Mouse (Mus musculus): ENCODE measurements around the gene Arhgap45. TPM values are rescaled to one million over a fixed set of nuclear protein-coding genes. Genes with fewer than 3 reads are reported as not detected.

The Arhgap45 gene
- polyA plus RNA-seq, 1 experiment from 2014 or later, result 11.3 TPM

- Histone ChIP-seq H3K36me3 (replicated peaks) (no peaks in the 10 kb centered on the region), H3K4me3 (peak overlapping the region; percentile 35), H3K4me1 (peaks cover 45% of the 10 kb centered on the region), H3K27me3 (replicated peaks; ENCODE audit: low read depth, poor library complexity, severe bottlenecking) (peaks cover 81% of the 10 kb centered on the region), H3K9me3 (no peaks in the 10 kb centered on the region), H3K27ac (replicated peaks) (peak overlapping the region; percentile 37; the same call in 1 of the 2 replicates)
- WGBS, result 21% methylated on average over 21 of the region's 21 CpGs
- no peak for DNase-seq (ENCODE audit: low spot score)
Measured at GRCm38 (mm10) chr10:80002829-80003228, 13.6 kb upstream of the Arhgap45 start.

- no peak for DNase-seq (ENCODE audit: low spot score)
- WGBS, result 55% methylated on average over 9 of the region's 9 CpGs
- peaks cover 3% of the 10 kb centered on the region; the same call in 1 of the 2 replicates for H3K36me3 ChIP-seq (replicated peaks)
- peak overlapping the region; percentile 35; the same call in 1 of the 2 replicates for H3K4me3 ChIP-seq
- peaks cover 73% of the 10 kb centered on the region for H3K27me3 ChIP-seq (replicated peaks; ENCODE audit: low read depth, poor library complexity, severe bottlenecking)
- H3K4me1 ChIP-seq, result peaks cover 37% of the 10 kb centered on the region
- no peaks in the 10 kb centered on the region for H3K9me3 ChIP-seq
- H3K27ac ChIP-seq (replicated peaks), result peak overlapping the region; percentile 37; the same call in 1 of the 2 replicates
Measured at GRCm38 (mm10) chr10:80003374-80004232, 12.8 kb upstream of the Arhgap45 start.

GRCm38 (mm10) chr10:80004233-80004705, 12.2 kb upstream of the Arhgap45 start:
- Histone ChIP-seq H3K4me3 (no peak overlapping the region), H3K27ac (replicated peaks) (no peak overlapping the region), H3K27me3 (replicated peaks; ENCODE audit: low read depth, poor library complexity, severe bottlenecking) (peaks cover 67% of the 10 kb centered on the region), H3K9me3 (no peaks in the 10 kb centered on the region), H3K36me3 (replicated peaks) (peaks cover 5% of the 10 kb centered on the region; the same call in 1 of the 2 replicates), H3K4me1 (peaks cover 36% of the 10 kb centered on the region)
- no peak for DNase-seq (ENCODE audit: low spot score)
- WGBS, result 94% methylated on average over 8 of the region's 8 CpGs

- Histone ChIP-seq H3K9me3 (peaks cover 13% of the 10 kb centered on the region), H3K4me3 (no peak overlapping the region), H3K4me1 (peaks cover 33% of the 10 kb centered on the region), H3K27me3 (replicated peaks; ENCODE audit: low read depth, poor library complexity, severe bottlenecking) (peaks cover 53% of the 10 kb centered on the region), H3K36me3 (replicated peaks) (peaks cover 20% of the 10 kb centered on the region), H3K27ac (replicated peaks) (no peak overlapping the region)
- no peak for DNase-seq (ENCODE audit: low spot score)
- 84% methylated on average over 6 of the region's 6 CpGs for WGBS
Measured at GRCm38 (mm10) chr10:80011740-80012139, 4.7 kb upstream of the Arhgap45 start.

GRCm38 (mm10) chr10:80013609-80014008, 2.8 kb upstream of the Arhgap45 start:
- peaks cover 13% of the 10 kb centered on the region for H3K9me3 ChIP-seq
- no peak for DNase-seq (ENCODE audit: low spot score)
- WGBS, result 27% methylated on average over 25 of the region's 25 CpGs
- H3K27ac ChIP-seq (replicated peaks), result no peak overlapping the region
- H3K4me1 ChIP-seq, result peaks cover 26% of the 10 kb centered on the region
- H3K27me3 ChIP-seq (replicated peaks; ENCODE audit: low read depth, poor library complexity, severe bottlenecking), result peaks cover 67% of the 10 kb centered on the region
- H3K4me3 ChIP-seq, result peak overlapping the region; percentile 21; the same call in 1 of the 2 replicates
- peaks cover 17% of the 10 kb centered on the region for H3K36me3 ChIP-seq (replicated peaks)

- H3K27me3 ChIP-seq (replicated peaks; ENCODE audit: low read depth, poor library complexity, severe bottlenecking), result peaks cover 78% of the 10 kb centered on the region
Measured at GRCm38 (mm10) chr10:80014484-80015290, 1.8 kb upstream of the Arhgap45 start.

GRCm38 (mm10) chr10:80015583-80015982, 870 bp upstream of the Arhgap45 start:
- Histone ChIP-seq H3K9me3 (peaks cover 7% of the 10 kb centered on the region), H3K4me1 (peaks cover 46% of the 10 kb centered on the region), H3K27ac (replicated peaks) (no peak overlapping the region), H3K4me3 (no peak overlapping the region), H3K36me3 (replicated peaks) (peaks cover 5% of the 10 kb centered on the region), H3K27me3 (replicated peaks; ENCODE audit: low read depth, poor library complexity, severe bottlenecking) (peaks cover 85% of the 10 kb centered on the region)
- no peak for DNase-seq (ENCODE audit: low spot score)
- 84% methylated on average over 10 of the region's 10 CpGs for WGBS

More at GRCm38 (mm10) chr10:80014484-80015290, 1.8 kb upstream of the Arhgap45 start:
- Histone ChIP-seq H3K4me1 (peaks cover 37% of the 10 kb centered on the region), H3K9me3 (peaks cover 13% of the 10 kb centered on the region), H3K27ac (replicated peaks) (no peak overlapping the region), H3K36me3 (replicated peaks) (peaks cover 13% of the 10 kb centered on the region), H3K4me3 (no peak overlapping the region; the same call in 1 of the 2 replicates)
- WGBS, result 18% methylated on average over 28 of the region's 28 CpGs
- no peak for DNase-seq (ENCODE audit: low spot score)

GRCm38 (mm10) chr10:80016931-80017330, 478 bp downstream of the Arhgap45 start:
- no peak for DNase-seq (ENCODE audit: low spot score)
- no peaks in the 10 kb centered on the region for H3K9me3 ChIP-seq
- peaks cover 51% of the 10 kb centered on the region for H3K4me1 ChIP-seq
- H3K27ac ChIP-seq (replicated peaks), result no peak overlapping the region
- H3K27me3 ChIP-seq (replicated peaks; ENCODE audit: low read depth, poor library complexity, severe bottlenecking), result peaks cover 82% of the 10 kb centered on the region
- H3K36me3 ChIP-seq (replicated peaks), result peaks cover 4% of the 10 kb centered on the region; the same call in 1 of the 2 replicates
- peak overlapping the region; percentile 13; the same call in 1 of the 2 replicates for H3K4me3 ChIP-seq
- 88% methylated on average over 10 of the region's 10 CpGs for WGBS

- Histone ChIP-seq H3K9me3 (no peaks in the 10 kb centered on the region), H3K4me3 (no peak overlapping the region), H3K4me1 (peaks cover 51% of the 10 kb centered on the region), H3K27me3 (replicated peaks; ENCODE audit: low read depth, poor library complexity, severe bottlenecking) (peaks cover 77% of the 10 kb centered on the region), H3K27ac (replicated peaks) (no peak overlapping the region), H3K36me3 (replicated peaks) (peaks cover 9% of the 10 kb centered on the region)
- 60% methylated on average over 3 of the region's 3 CpGs for WGBS
- no peak for DNase-seq (ENCODE audit: low spot score)
Measured at GRCm38 (mm10) chr10:80017361-80017760, 908 bp downstream of the Arhgap45 start.

- 78% methylated on average over 14 of the region's 14 CpGs for WGBS
- H3K36me3 ChIP-seq (replicated peaks), result peaks cover 12% of the 10 kb centered on the region
- no peak for DNase-seq (ENCODE audit: low spot score)
- peaks cover 73% of the 10 kb centered on the region for H3K27me3 ChIP-seq (replicated peaks; ENCODE audit: low read depth, poor library complexity, severe bottlenecking)
- peak overlapping the region; percentile 31; the same call in 1 of the 2 replicates for H3K4me3 ChIP-seq
- no peak overlapping the region for H3K27ac ChIP-seq (replicated peaks)
- peaks cover 51% of the 10 kb centered on the region for H3K4me1 ChIP-seq
- H3K9me3 ChIP-seq, result no peaks in the 10 kb centered on the region
Measured at GRCm38 (mm10) chr10:80017771-80018170, 1.3 kb downstream of the Arhgap45 start.

GRCm38 (mm10) chr10:80018739-80019297, 2.4 kb downstream of the Arhgap45 start:
- H3K36me3 ChIP-seq (replicated peaks), result peaks cover 16% of the 10 kb centered on the region
- peak overlapping the region; percentile 56 for H3K4me3 ChIP-seq
- H3K4me1 ChIP-seq, result peaks cover 45% of the 10 kb centered on the region
- WGBS, result 4% methylated on average over 15 of the region's 15 CpGs
- H3K27me3 ChIP-seq (replicated peaks; ENCODE audit: low read depth, poor library complexity, severe bottlenecking), result peaks cover 63% of the 10 kb centered on the region
- no peaks in the 10 kb centered on the region for H3K9me3 ChIP-seq
- H3K27ac ChIP-seq (replicated peaks), result peak overlapping the region; percentile 91
- DNase-seq (ENCODE audit: low spot score), result peak; percentile 52

Data from embryonic facial prominence, embryonic 10.5 days (tissue).